Mouse (Mus musculus) limb, embryonic 12.5 days (tissue): ENCODE measurements around the gene Stpg4. TPM values are rescaled to one million over a fixed set of nuclear protein-coding genes. Genes with fewer than 3 reads are reported as not detected.

ENCODE experiments used
- ATAC-seq: fragments of 200-750 bp; cut with Nextera tagmentation; 2 replicates; pipeline ENCODE4 v1.8.0; 2017; ENCODE audit warnings: low read depth, moderate TSS enrichment; ENCODE audit not compliant: insufficient number of reproducible peaks, insufficient read depth, low FRiP score, low TSS enrichment
- H3K27ac ChIP-seq: fragments of 300-500 bp; sonication (generic); 2 replicates; pipeline ENCODE4 v1.5.1; 2016; ENCODE audit warnings: mild to moderate bottlenecking, moderate library complexity
- H3K27me3 ChIP-seq: fragments of 300-500 bp; sonication (generic); 2 replicates; pipeline ENCODE4 v1.6.1; 2016; ENCODE audit warnings: mild to moderate bottlenecking, moderate library complexity
- H3K36me3 ChIP-seq: fragments of 300-500 bp; sonication (generic); 2 replicates; pipeline ENCODE4 v1.6.1; 2016; ENCODE audit warnings: mild to moderate bottlenecking, moderate library complexity
- H3K4me1 ChIP-seq: fragments of 300-500 bp; sonication (generic); replicated peaks from 2 replicates; pipeline ENCODE4 v1.6.1; 2016
- H3K4me2 ChIP-seq: fragments of 300-500 bp; sonication (generic); 2 replicates; pipeline ENCODE4 v1.6.1; 2016; ENCODE audit warnings: mild to moderate bottlenecking, moderate library complexity
- H3K4me3 ChIP-seq: fragments of 300-500 bp; sonication (generic); replicated peaks from 2 replicates; pipeline ENCODE4 v1.5.1; 2016; ENCODE audit warnings: mild to moderate bottlenecking
- H3K9ac ChIP-seq: fragments of 300-500 bp; sonication (generic); replicated peaks from 2 replicates; pipeline ENCODE4 v1.6.1; 2016; ENCODE audit warnings: mild to moderate bottlenecking, moderate library complexity
- H3K9me3 ChIP-seq: fragments of 300-500 bp; sonication (generic); 2 replicates; pipeline ENCODE4 v1.6.1; 2016; ENCODE audit warnings: mild to moderate bottlenecking, moderate library complexity
- WGBS: fragments of 180-500 bp; shearing (Covaris S2); methylation state at CpG from one replicate; pipeline ENCODE4 v1.1.7; 2016; 5-methylcytosine and 5-hydroxymethylcytosine counted together
- polyA plus RNA-seq: library from polyadenylated mRNA; unstranded; fragments of >200 nt; fragmentation: Nextera tagmentation; extraction: Ambion mirVana; gene quantifications from 2 replicates; pipeline ENCODE4 v1.2.1, GENCODE M21; 2016

Stpg4 gene
- polyA plus RNA-seq, 1 experiment from 2014 or later, result not detected

- H3K9ac ChIP-seq, result no peak overlapping the region
- 71% methylated on average over 8 of the region's 8 CpGs for WGBS
- H3K9me3 ChIP-seq, result no peaks in the 10 kb centered on the region
- H3K4me2 ChIP-seq, result no peak overlapping the region
- H3K27me3 ChIP-seq, result peaks cover 26% of the 10 kb centered on the region
- peaks cover 50% of the 10 kb centered on the region for H3K4me1 ChIP-seq
- no peak for ATAC-seq
- H3K36me3 ChIP-seq, result no peaks in the 10 kb centered on the region
- no peak overlapping the region for H3K4me3 ChIP-seq
- no peak overlapping the region for H3K27ac ChIP-seq
These were observed 62.3 kb downstream of the Stpg4 start for GRCm38 (mm10) chr17:87365268-87365667.

GRCm38 (mm10) chr17:87364108-87364507, 63.4 kb downstream of the Stpg4 start:
- Histone ChIP-seq H3K4me2 (no peak overlapping the region), H3K9me3 (no peaks in the 10 kb centered on the region), H3K27ac (no peak overlapping the region), H3K9ac (no peak overlapping the region), H3K27me3 (peaks cover 24% of the 10 kb centered on the region), H3K36me3 (no peaks in the 10 kb centered on the region), H3K4me1 (peaks cover 47% of the 10 kb centered on the region), H3K4me3 (no peak overlapping the region)
- ATAC-seq, result no peak
- 84% methylated on average over 15 of the region's 15 CpGs for WGBS

- H3K36me3 ChIP-seq, result no peaks in the 10 kb centered on the region
- 61% methylated on average over 3 of the region's 3 CpGs for WGBS
- no peak overlapping the region for H3K27ac ChIP-seq
- peaks cover 31% of the 10 kb centered on the region for H3K4me1 ChIP-seq
- no peak overlapping the region for H3K4me2 ChIP-seq
- H3K9ac ChIP-seq, result no peak overlapping the region
- H3K4me3 ChIP-seq, result no peak overlapping the region
- ATAC-seq, result no peak
- no peaks in the 10 kb centered on the region for H3K9me3 ChIP-seq
- H3K27me3 ChIP-seq, result peaks cover 28% of the 10 kb centered on the region
These were observed 66.4 kb downstream of the Stpg4 start for GRCm38 (mm10) chr17:87361132-87361531.

GRCm38 (mm10) chr17:87357506-87357905, 70.0 kb downstream of the Stpg4 start:
- H3K4me2 ChIP-seq, result no peak overlapping the region
- no peak overlapping the region for H3K9ac ChIP-seq
- H3K9me3 ChIP-seq, result no peaks in the 10 kb centered on the region
- no peak for ATAC-seq
- WGBS, result 72% methylated on average over 9 of the region's 9 CpGs
- H3K36me3 ChIP-seq, result no peaks in the 10 kb centered on the region
- peaks cover 47% of the 10 kb centered on the region for H3K4me1 ChIP-seq
- H3K27me3 ChIP-seq, result peaks cover 21% of the 10 kb centered on the region
- H3K4me3 ChIP-seq, result no peak overlapping the region
- H3K27ac ChIP-seq, result no peak overlapping the region

- Histone ChIP-seq H3K27me3 (peaks cover 21% of the 10 kb centered on the region), H3K4me1 (peaks cover 59% of the 10 kb centered on the region), H3K27ac (no peak overlapping the region), H3K36me3 (no peaks in the 10 kb centered on the region), H3K4me2 (no peak overlapping the region), H3K9ac (no peak overlapping the region), H3K4me3 (no peak overlapping the region), H3K9me3 (no peaks in the 10 kb centered on the region)
- ATAC-seq, result no peak
- 74% methylated on average over 5 of the region's 5 CpGs for WGBS
These were observed 71.3 kb downstream of the Stpg4 start for GRCm38 (mm10) chr17:87356261-87356660.

- Histone ChIP-seq H3K9me3 (no peaks in the 10 kb centered on the region), H3K9ac (no peak overlapping the region), H3K27ac (no peak overlapping the region), H3K27me3 (peaks cover 21% of the 10 kb centered on the region), H3K4me1 (peaks cover 59% of the 10 kb centered on the region), H3K4me2 (no peak overlapping the region), H3K4me3 (no peak overlapping the region), H3K36me3 (no peaks in the 10 kb centered on the region)
- no peak for ATAC-seq
- 75% methylated on average over 8 of the region's 8 CpGs for WGBS
These were observed 72.1 kb downstream of the Stpg4 start for GRCm38 (mm10) chr17:87355456-87355855.

GRCm38 (mm10) chr17:87353745-87354320, 73.7 kb downstream of the Stpg4 start:
- Histone ChIP-seq H3K4me1 (peaks cover 66% of the 10 kb centered on the region), H3K27ac (no peak overlapping the region)
- 84% methylated on average over 8 of the region's 8 CpGs for WGBS

GRCm38 (mm10) chr17:87352898-87353225, 74.7 kb downstream of the Stpg4 start:
- H3K36me3 ChIP-seq, result no peaks in the 10 kb centered on the region
- peaks cover 70% of the 10 kb centered on the region for H3K4me1 ChIP-seq
- ATAC-seq, result peak; percentile 11; the same call in 1 of the 2 replicates
- H3K9ac ChIP-seq, result no peak overlapping the region
- H3K27ac ChIP-seq, result peak overlapping the region; percentile 67
- peaks cover 33% of the 10 kb centered on the region for H3K27me3 ChIP-seq
- H3K4me2 ChIP-seq, result peak overlapping the region; percentile 40
- H3K9me3 ChIP-seq, result no peaks in the 10 kb centered on the region
- no peak overlapping the region for H3K4me3 ChIP-seq
- 6% methylated on average over 1 of the region's 1 CpGs for WGBS

More at GRCm38 (mm10) chr17:87353745-87354320, 73.7 kb downstream of the Stpg4 start:
- Histone ChIP-seq H3K9me3 (no peaks in the 10 kb centered on the region), H3K36me3 (no peaks in the 10 kb centered on the region), H3K9ac (no peak overlapping the region), H3K27me3 (peaks cover 31% of the 10 kb centered on the region), H3K4me2 (no peak overlapping the region), H3K4me3 (no peak overlapping the region)
- ATAC-seq, result no peak

- peak; percentile 76 for ATAC-seq
These were observed 75.2 kb downstream of the Stpg4 start for GRCm38 (mm10) chr17:87352106-87352897.

GRCm38 (mm10) chr17:87351241-87352105, 76.1 kb downstream of the Stpg4 start:
- 0 out of 2 replicates have a peak overlapping the region, but pooled peaks have one; percentile 16 for H3K4me3 ChIP-seq
- H3K36me3 ChIP-seq, result no peaks in the 10 kb centered on the region
- H3K27me3 ChIP-seq, result peaks cover 33% of the 10 kb centered on the region
- H3K27ac ChIP-seq, result peak overlapping the region; percentile 89
- H3K4me2 ChIP-seq, result peak overlapping the region; percentile 40
- peak; percentile 5; the same call in 1 of the 2 replicates for ATAC-seq
- no peaks in the 10 kb centered on the region for H3K9me3 ChIP-seq
- peak overlapping the region; percentile 31; the same call in 1 of the 2 replicates for H3K9ac ChIP-seq
- WGBS, result 5% methylated on average over 20 of the region's 20 CpGs
- H3K4me1 ChIP-seq, result peaks cover 64% of the 10 kb centered on the region

More at GRCm38 (mm10) chr17:87352106-87352897, 75.2 kb downstream of the Stpg4 start:
- Histone ChIP-seq H3K36me3 (no peaks in the 10 kb centered on the region), H3K9me3 (no peaks in the 10 kb centered on the region), H3K4me3 (no peak overlapping the region), H3K4me2 (peak overlapping the region; percentile 40), H3K27ac (peak overlapping the region; percentile 89), H3K4me1 (peaks cover 66% of the 10 kb centered on the region), H3K9ac (no peak overlapping the region), H3K27me3 (peaks cover 33% of the 10 kb centered on the region)
- WGBS, result 5% methylated on average over 16 of the region's 16 CpGs
